Mouse (Mus musculus) ES-Bruce4 (cell line): ENCODE data around the gene Cacnb3. TPM values are rescaled to one million over a fixed set of nuclear protein-coding genes. Genes with fewer than 3 reads are reported as not detected.
A peak's percentile ranks its signal among the peaks of the same experiment; 100 is the strongest.

Source experiments
- H3K27ac ChIP-seq: 2 replicates; pipeline ENCODE4 v1.5.1; 2012; ENCODE audit warnings: low read length, inconsistent platforms; ENCODE audit not compliant: insufficient read depth
- H3K27me3 ChIP-seq: 2 replicates; pipeline ENCODE4 v1.6.1; 2012; ENCODE audit warnings: mild to moderate bottlenecking, low read length, inconsistent platforms; ENCODE audit not compliant: control insufficient read depth, poor library complexity, insufficient read depth, severe bottlenecking
- H3K36me3 ChIP-seq: 2 replicates; pipeline ENCODE4 v1.6.1; 2012; ENCODE audit warnings: inconsistent platforms, mild to moderate bottlenecking, low read length, moderate library complexity; ENCODE audit not compliant: control insufficient read depth, poor library complexity, insufficient read depth, severe bottlenecking
- H3K4me1 ChIP-seq: one replicate; pipeline ENCODE4 v1.8.1; 2011; ENCODE audit warnings: low read length; ENCODE audit not compliant: control insufficient read depth, insufficient read depth
- H3K4me3 ChIP-seq: 2 replicates; pipeline ENCODE4 v1.5.1; 2011; ENCODE audit warnings: low read depth, mild to moderate bottlenecking, low read length
- H3K9ac ChIP-seq: 2 replicates; pipeline ENCODE4 v1.6.1; 2012; ENCODE audit warnings: low read depth, mild to moderate bottlenecking, inconsistent platforms; ENCODE audit not compliant: poor library complexity, severe bottlenecking
- H3K9me3 ChIP-seq: replicated peaks from 2 replicates; pipeline ENCODE4 v1.6.1; 2012; ENCODE audit warnings: mild to moderate bottlenecking, low read length, inconsistent platforms; ENCODE audit not compliant: control insufficient read depth, poor library complexity, insufficient read depth, severe bottlenecking
- CTCF ChIP-seq: IDR thresholded peaks from one replicate; pipeline ENCODE4 v1.8.1; 2011; ENCODE audit warnings: low read depth, low read length
- EP300 ChIP-seq: IDR thresholded peaks from 2 replicates; pipeline ENCODE4 v1.6.1; 2011; ENCODE audit warnings: low read depth, low read length; ENCODE audit not compliant: insufficient read depth
- POLR2A ChIP-seq: IDR thresholded peaks from one replicate; pipeline ENCODE4 v1.8.1; 2011; ENCODE audit warnings: low read length; ENCODE audit not compliant: insufficient read depth
- polyA plus RNA-seq: library from polyadenylated mRNA; stranded (reverse); fragments of >200 nt; gene quantifications from 2 replicates; pipeline ENCODE4 v1.2.4, GENCODE M21; 2011; ENCODE audit warnings: low read depth; ENCODE audit not compliant: missing spikeins, insufficient read depth, insufficient read length

The Cacnb3 gene
- polyA plus RNA-seq, 1 experiment, result 16.8 TPM

DNA sequence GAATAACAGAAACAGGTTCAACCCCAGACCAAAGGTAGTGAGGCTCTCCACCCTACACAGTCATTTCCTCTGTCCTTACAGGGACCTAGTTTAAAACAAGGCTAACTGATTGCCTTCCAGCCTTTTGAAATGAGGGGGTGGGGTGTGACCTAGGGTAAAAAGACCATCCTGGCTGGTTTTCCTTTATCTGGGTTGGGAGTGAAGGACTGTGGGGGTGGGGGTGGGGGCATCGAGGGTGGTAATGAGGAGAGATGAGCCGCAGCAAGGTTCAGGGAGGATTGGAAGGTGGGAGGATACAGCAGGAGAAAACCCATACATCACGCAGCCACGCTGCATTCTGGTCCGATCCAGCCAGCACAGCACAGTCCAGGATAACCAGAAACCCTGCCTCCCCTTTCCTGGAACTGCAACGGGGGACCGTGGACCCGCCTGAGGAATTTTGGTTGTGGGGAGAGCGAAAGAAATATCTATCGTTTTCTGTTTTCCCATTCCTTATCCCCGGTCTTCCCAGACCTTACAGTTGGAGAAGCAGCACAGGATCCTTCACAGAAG is 44.4 kb downstream of the Cacnb3 start:
- no peaks in the 10 kb centered on the region for H3K4me1 ChIP-seq
- H3K9me3 ChIP-seq, result no peaks in the 10 kb centered on the region
- H3K9ac ChIP-seq, result no peak overlapping the region
- TF ChIP-seq POLR2A, result no peak
- TF ChIP-seq CTCF, result no peak
- TF ChIP-seq EP300, result no peak
- H3K27ac ChIP-seq, result no peak overlapping the region
- H3K36me3 ChIP-seq, result no peaks in the 10 kb centered on the region
- H3K27me3 ChIP-seq, result peaks cover 2% of the 10 kb centered on the region; the same call in 1 of the 2 replicates
- H3K4me3 ChIP-seq, result no peak overlapping the region

GRCm38 (mm10) chr15:98675634-98676250 is 45.1 kb downstream of the Cacnb3 start:
- TF ChIP-seq EP300 (no peak), CTCF (no peak)
- no peak overlapping the region for H3K9ac ChIP-seq
- H3K27me3 ChIP-seq, result peaks cover 2% of the 10 kb centered on the region; the same call in 1 of the 2 replicates
- no peak overlapping the region for H3K4me3 ChIP-seq
- no peaks in the 10 kb centered on the region for H3K36me3 ChIP-seq
- no peaks in the 10 kb centered on the region for H3K9me3 ChIP-seq
- H3K4me1 ChIP-seq, result no peaks in the 10 kb centered on the region
- no peak overlapping the region for H3K27ac ChIP-seq

GRCm38 (mm10) chr15:98676471-98676870 is 45.8 kb downstream of the Cacnb3 start:
- Histone ChIP-seq H3K27ac (no peak overlapping the region), H3K36me3 (no peaks in the 10 kb centered on the region), H3K27me3 (peaks cover 2% of the 10 kb centered on the region; the same call in 1 of the 2 replicates), H3K9me3 (no peaks in the 10 kb centered on the region), H3K9ac (0 out of 2 replicates have a peak overlapping the region, but pooled peaks have one; percentile 6), H3K4me3 (no peak overlapping the region), H3K4me1 (no peaks in the 10 kb centered on the region)
- TF ChIP-seq EP300 (no peak), CTCF (no peak), POLR2A (no peak)

- Histone ChIP-seq H3K4me3 (peak within 1 kb of the TSS; percentile 64), H3K27me3 (peaks cover 2% of the 10 kb centered on the region; the same call in 1 of the 2 replicates), H3K9me3 (no peaks in the 10 kb centered on the region), H3K4me1 (no peaks in the 10 kb centered on the region), H3K27ac (no peak within 1 kb of the TSS), H3K36me3 (no peaks in the 10 kb centered on the region), H3K9ac (0 out of 2 replicates have a peak within 1 kb of the TSS, but pooled peaks have one; percentile 6)
- 0 out of 2 replicates have a peak, but pooled peaks have one; percentile 8 for TF ChIP-seq EP300
- TF ChIP-seq CTCF, result no peak
- peak; percentile 81 for TF ChIP-seq POLR2A
These were observed 46.5 kb downstream of the Cacnb3 start, which contains the start of gene Rnd1 for GRCm38 (mm10) chr15:98676940-98677728. Gene Rnd1, minus strand, starts transcription at chr15:98677461.

DNA sequence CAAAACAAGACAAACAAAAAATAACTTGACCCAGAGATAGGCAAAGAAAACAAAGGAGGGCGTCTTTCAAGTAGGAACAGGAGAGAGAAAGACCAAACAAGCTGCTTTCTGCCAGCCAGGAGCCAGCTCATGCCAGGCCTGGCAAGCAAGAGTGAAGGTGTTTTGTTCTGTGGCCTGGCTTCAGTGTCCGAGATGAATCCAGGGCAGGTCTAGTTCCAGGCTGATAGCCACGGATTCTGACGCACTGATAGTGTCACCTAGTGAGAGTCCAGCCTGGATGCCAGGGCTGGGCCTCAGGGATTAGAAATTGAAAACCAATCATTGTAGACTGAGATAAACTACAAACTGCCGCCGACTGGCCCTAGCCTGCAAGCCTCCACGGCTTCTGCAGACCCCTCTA is 47.3 kb downstream of the Cacnb3 start:
- Histone ChIP-seq H3K4me1 (no peaks in the 10 kb centered on the region), H3K27me3 (peaks cover 2% of the 10 kb centered on the region; the same call in 1 of the 2 replicates), H3K36me3 (no peaks in the 10 kb centered on the region), H3K9ac (no peak overlapping the region), H3K4me3 (no peak overlapping the region), H3K9me3 (no peaks in the 10 kb centered on the region), H3K27ac (no peak overlapping the region)
- TF ChIP-seq POLR2A (no peak), CTCF (no peak), EP300 (no peak)

DNA sequence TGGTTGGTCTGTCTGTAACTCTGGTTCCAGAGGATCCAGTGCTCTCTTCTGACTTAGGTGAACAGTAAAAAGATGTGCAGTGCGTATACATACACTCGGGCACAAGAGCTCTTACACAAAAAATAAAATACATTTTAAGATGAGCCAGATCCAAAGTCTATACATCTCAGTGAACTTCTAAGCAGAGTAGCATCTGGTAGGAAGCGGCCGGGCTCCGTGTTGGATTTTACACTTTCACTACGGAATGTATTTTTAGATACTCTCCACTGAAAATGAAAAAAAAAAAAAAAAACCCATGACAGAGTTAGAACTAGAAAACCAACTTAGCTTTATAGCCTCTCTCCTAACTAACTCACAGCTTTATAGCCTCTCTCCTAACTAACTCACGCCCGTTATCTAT is 50.0 kb downstream of the Cacnb3 start:
- TF ChIP-seq POLR2A, result no peak
- Histone ChIP-seq H3K9me3 (no peaks in the 10 kb centered on the region), H3K4me3 (no peak overlapping the region), H3K9ac (no peak overlapping the region), H3K27me3 (peaks cover 2% of the 10 kb centered on the region; the same call in 1 of the 2 replicates), H3K36me3 (no peaks in the 10 kb centered on the region), H3K27ac (no peak overlapping the region), H3K4me1 (no peaks in the 10 kb centered on the region)
